Mouse (Mus musculus): ENCODE data around the gene Actb.

The Actb gene

DNA sequence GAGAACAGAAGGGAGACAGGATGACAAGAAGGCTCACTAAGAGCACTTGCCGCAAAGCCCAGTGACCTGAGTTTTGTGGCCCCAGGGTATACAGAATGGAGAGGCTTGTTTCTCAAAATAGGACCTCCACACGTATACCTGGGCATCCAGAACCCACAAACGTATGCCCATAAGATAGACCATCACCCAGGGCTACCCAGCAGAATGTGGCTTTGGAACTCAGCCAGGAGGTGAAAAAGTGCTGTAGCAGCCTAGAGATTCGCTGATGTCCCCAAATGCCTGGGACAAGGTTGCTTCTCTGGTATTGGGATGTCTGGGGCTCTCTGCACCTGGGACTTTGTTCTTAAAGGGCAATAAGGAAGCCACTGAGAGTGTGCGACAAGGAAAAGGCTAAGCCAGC is 15.7 kb upstream of the Actb start:
- no peak for ATAC-seq (ENCODE audit: low TSS enrichment)

GRCm38 (mm10) chr5:142921074-142921459 is 14.5 kb upstream of the Actb start:
- ATAC-seq (ENCODE audit: low TSS enrichment), result no peak

- ATAC-seq (ENCODE audit: low TSS enrichment), result no peak
Observed at GRCm38 (mm10) chr5:142920311-142921073, 13.9 kb upstream of the Actb start.

- no peak for ATAC-seq (ENCODE audit: low TSS enrichment)
Observed at GRCm38 (mm10) chr5:142917402-142917801, 10.8 kb upstream of the Actb start.

- no peak for ATAC-seq (ENCODE audit: low TSS enrichment)
Observed at GRCm38 (mm10) chr5:142916593-142916992, 10.0 kb upstream of the Actb start.

DNA sequence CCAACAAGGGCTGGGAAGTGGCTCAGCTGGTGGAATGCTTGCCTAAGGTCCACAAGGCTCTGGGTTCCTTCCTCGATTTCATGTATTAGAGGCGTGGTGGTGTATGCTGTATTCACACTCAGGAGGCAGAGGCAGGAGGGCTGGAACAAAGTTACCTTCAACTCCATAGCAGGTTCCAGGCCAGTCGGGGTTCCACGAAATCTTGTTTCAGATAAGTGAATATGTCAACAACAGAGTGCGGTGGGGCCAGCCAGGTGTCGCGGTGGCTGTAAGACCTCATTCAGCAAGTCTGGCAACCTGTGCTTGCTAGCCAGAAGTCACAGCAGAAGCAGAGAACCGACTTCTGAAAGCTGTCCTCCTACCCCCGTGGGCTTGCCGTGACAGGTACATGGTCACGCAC is 8.7 kb upstream of the Actb start:
- no peak for ATAC-seq (ENCODE audit: low TSS enrichment)

GRCm38 (mm10) chr5:142912739-142913138 is 6.2 kb upstream of the Actb start:
- ATAC-seq (ENCODE audit: low TSS enrichment), result no peak

DNA sequence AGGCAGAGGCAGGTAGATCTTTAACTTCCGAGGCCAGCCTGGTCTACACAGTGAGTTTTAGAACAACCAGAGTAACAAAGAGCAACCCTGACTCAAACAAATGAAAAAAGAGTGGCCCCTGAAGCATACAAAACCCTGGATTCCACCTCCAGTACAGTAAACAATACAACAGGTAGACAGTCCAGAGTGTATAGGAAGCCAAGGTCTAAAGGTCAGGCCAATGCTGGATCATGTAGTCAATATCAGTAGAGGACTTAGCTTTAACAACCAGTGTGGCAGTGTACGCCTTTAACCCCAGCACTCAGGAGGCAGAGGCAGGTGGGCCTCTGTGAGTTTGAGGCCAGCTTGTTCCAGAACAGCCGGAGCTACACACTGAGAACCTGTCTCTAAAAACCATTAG is 5.8 kb upstream of the Actb start:
- ATAC-seq (ENCODE audit: low TSS enrichment), result no peak

GRCm38 (mm10) chr5:142911629-142912028 is 5.1 kb upstream of the Actb start:
- no peak for ATAC-seq (ENCODE audit: low TSS enrichment)

DNA sequence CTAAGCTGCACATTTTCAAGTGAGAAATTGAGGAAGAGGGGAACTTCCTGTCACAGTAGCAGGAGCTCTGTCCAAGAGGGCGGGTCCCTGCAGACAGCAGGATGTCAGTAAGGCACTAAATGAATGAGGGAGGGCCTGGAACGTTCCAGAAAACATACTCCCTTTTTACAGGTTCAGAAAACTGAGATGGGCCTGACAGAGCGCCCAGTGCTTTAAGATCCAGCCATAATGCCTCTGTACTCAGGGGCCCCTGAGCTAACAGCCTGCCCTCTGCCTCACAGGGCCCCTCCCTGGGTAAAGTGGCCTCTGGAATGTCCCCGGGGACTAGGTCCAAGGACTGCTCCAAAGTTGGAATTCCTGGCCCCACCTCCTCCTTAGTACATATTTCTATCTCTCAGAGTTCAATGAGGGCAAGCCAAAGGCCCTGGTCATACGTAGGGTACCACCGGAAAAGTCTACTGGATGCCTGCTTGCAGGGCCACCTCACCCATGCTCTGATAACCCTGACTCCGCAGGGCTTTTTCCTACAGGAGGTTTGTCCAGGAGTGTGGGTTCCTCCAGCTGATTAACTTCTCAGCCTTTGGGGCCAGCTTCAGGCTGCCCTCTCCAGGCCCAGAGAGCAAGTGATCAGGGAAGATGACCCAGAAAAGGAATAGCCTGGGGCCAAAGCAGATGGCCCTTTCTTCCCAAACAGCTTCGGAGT is 3.2 kb upstream of the Actb start:
- no peak for ATAC-seq (ENCODE audit: low TSS enrichment)

- no peak for ATAC-seq (ENCODE audit: low TSS enrichment)
Observed at GRCm38 (mm10) chr5:142908941-142909575, 2.5 kb upstream of the Actb start.

- ATAC-seq (ENCODE audit: low TSS enrichment), result no peak
Observed at GRCm38 (mm10) chr5:142907803-142908559, 1.4 kb upstream of the Actb start.

- ATAC-seq (ENCODE audit: low TSS enrichment), result no peak
Observed at GRCm38 (mm10) chr5:142907048-142907802, 671 bp upstream of the Actb start.

GRCm38 (mm10) chr5:142905725-142906531 is 626 bp downstream of the Actb start:
- ATAC-seq (ENCODE audit: low TSS enrichment), result peak; percentile 60

DNA sequence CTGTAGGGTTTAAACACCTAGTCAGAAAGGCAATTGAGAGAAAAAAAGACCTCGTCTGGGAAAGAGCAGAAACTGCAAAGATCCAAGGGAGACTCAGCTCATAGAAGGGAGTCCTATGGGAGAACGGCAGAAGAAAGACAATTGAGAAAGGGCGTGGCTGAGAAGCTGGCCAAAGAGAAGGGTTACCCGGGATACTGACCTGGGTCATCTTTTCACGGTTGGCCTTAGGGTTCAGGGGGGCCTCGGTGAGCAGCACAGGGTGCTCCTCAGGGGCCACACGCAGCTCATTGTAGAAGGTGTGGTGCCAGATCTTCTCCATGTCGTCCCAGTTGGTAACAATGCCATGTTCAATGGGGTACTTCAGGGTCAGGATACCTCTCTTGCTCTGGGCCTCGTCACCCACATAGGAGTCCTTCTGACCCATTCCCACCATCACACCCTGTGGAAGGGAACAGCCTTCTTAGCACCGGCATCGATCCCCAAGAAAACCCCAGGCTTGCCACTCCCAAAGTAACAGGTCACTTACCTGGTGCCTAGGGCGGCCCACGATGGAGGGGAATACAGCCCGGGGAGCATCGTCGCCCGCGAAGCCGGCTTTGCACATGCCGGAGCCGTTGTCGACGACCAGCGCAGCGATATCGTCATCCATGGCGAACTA is 1.4 kb downstream of the Actb start:
- ATAC-seq (ENCODE audit: low TSS enrichment), result no peak

DNA sequence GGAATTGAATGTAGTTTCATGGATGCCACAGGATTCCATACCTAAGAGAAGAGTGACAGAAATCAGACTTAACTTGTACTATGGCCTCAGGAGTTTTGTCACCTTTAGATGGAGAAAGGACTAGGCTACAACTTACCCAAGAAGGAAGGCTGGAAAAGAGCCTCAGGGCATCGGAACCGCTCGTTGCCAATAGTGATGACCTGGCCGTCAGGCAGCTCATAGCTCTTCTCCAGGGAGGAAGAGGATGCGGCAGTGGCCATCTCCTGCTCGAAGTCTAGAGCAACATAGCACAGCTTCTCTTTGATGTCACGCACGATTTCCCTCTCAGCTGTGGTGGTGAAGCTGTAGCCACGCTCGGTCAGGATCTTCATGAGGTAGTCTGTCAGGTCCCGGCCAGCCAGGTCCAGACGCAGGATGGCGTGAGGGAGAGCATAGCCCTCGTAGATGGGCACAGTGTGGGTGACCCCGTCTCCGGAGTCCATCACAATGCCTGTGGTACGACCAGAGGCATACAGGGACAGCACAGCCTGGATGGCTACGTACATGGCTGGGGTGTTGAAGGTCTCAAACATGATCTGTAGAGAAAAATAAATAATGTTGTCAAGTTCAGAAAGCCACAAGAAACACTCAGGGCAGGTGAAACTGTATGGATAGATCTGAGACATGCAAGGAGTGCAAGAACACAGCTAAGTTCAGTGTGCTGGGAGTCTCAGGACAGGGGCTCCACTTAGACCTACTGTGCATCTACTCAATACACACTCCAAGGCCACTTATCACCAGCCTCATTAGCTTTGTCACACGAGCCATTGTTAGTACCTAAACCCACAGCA is 2.1 kb downstream of the Actb start:
- no peak for ATAC-seq (ENCODE audit: low TSS enrichment)

GRCm38 (mm10) chr5:142903470-142904207 is 2.9 kb downstream of the Actb start:
- no peak for ATAC-seq (ENCODE audit: low TSS enrichment)

DNA sequence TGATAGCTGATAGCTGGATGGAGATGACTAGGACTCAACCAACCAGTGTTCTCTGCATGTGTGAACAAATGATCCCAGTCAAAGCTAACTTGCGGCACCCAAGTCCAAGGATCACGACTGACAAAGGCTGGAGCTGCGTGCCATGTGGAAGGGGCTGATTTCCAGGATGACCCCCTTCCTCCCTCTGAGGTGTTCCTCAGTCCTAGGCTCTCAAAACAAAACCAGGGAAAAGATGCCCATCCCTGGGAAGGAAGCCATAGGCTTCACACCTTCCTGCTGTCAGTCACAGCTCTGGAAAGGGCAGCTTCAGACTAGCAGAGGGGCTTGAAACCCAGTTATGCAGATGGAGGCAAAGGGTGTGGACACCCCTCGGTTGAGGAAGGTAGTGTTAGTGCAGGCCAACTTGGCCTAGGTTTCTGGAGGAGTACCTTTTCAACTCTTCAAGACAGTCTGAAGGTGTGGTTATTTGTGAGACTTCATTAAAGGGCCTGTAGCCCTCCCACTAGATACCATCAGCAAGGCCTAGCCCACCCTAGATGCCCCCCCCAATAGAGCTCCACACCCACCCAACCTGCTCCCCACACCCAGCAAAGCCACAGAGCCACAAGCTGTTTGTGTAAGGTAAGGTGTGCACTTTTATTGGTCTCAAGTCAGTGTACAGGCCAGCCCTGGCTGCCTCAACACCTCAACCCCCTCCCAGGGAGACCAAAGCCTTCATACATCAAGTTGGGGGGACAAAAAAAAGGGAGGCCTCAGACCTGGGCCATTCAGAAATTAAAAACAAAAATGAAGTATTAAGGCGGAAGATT is 3.8 kb downstream of the Actb start:
- no peak; the same call in 1 of the 2 replicates for ATAC-seq (ENCODE audit: low TSS enrichment)

All from frontal cortex, adult (tissue).